Mouse (Mus musculus): ENCODE measurements around the gene Wdr91.
A peak's percentile ranks its signal among the peaks of the same experiment; 100 is the strongest.

The Wdr91 gene

DNA sequence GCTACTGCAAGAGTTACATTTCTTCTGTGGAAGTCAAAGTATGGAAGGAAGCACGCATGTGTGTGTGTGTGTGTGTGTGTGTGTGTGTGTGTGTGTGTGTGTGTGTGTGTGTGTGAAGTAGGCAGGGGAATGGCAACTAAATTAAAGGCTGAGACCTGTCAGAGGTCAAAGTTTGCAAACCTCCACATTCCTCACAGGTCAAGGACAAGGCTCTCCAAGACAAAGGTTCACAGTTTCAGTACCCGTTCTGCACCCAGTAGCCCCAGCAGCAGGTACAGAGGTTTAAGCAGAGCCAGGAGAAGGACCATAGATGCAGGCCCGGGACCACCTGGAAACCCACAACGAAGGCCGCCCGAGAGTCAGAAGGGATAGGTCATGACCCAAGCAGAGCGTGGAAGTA, 8.5 kb upstream of the Wdr91 start:
- peak; percentile 77 for DNase-seq (ENCODE audit: low spot score)

DNA sequence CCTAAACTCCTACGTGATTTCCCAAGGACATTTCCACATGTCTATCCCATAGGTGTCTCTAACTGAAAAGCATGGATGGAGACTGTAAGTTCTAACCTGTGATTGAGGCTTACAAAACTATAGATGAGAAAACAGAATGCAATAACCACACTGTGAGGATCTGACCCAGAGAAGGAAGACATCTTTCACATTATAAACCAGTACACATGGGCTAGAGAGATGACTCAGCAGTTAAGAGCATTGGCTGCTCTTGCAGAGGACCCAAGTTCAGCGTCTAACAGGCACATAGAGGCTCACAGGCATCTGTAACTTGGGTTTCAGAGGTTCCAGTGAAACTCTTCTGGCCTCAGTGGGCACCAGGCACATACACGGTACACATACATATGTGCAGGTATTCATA, 3.8 kb upstream of the Wdr91 start:
- DNase-seq (ENCODE audit: low spot score): no peak

DNA sequence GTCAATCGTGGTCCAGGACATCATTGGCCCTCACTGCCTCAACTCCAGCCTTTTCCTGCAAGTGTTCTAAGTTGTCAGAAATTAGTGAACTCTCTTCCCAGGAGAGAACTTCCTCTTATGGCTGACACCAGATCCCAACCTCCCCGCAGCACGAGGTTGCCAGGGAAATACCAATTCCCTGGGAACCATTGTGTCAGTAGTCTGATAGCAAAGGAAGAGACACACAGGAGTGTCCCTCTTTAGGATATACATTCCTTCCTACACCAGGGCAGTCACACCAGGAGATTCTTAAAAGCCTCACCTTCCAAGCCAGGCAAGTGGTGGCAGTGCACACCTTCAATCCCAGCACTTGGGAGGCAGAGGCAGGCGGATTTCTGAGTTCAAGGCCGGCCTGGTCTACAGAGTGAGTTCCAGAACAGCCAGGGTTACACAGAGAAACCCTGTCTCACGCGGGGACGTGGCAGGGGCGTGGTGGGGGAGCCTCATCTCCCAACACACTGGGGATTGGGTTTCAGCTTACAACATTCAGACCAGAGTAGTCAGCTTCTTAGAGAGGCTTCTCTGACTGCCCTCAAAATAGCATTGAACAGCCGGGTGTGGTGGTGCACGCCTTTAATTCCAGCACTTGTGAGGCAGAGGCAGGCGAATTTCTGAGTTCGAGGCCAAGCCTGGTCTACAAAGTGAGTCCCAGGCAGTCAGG, 2.8 kb upstream of the Wdr91 start:
- no peak for DNase-seq (ENCODE audit: low spot score)

DNA sequence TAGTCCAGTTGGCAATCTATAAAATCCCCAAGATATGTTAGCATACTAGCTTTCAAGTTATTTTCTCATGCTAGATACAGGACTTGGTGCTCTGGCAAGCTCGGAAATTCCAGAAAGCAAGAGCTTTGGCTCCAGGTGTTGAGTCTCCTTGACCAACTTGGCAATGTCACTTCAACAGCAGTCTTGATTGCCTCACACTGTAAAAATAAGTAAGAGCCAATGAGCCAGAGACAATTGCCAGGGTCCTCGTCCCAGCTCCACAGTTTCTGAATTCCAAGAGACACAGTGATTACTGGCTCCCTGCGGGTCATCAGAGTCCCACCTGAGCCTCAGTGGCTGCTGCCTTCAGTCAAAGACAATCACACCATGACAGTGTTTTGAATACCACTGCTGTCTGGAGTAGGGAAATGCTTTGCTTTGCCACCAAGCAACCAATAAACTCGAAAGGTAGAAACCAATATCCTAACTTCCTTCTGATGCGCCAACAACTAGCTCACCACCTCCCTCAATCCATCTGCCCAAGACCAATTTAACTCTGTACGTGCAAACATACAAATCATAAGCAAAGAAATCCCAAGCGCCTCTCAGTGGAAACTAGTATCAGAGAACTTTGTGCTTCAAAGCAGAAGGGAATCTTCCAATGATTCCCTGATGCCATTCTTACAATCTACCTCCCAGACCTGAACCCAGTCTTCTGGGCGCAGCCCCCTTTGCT, 888 bp downstream of the Wdr91 start:
- DNase-seq (ENCODE audit: low spot score): no peak

DNA sequence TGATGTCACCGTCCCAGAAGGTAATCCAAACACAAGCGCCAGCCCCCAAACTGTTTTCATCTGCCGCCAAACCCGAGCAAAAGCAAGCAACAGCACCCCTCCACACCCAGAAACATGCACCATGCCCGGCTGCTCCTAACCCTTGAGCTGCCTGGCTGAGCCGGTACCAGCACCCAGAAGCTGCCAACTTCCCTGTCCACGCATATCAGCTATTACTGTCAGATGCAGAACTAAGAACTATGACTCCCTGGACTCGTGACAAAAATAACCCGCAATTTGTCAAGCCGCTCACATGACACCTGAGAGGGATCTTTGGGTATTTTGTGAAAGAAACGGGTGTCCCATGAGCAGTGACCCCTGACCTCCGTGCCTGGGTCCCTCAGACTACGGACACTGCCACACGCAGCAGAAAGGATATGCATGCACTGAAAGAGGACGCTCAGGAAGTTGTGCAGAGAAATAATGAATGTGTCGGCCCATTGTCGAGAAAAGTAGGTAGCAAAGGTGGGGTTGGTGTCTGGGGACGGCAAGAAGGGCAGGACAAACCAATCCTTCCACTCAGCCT, 2.9 kb downstream of the Wdr91 start:
- no peak for DNase-seq (ENCODE audit: low spot score)

DNA sequence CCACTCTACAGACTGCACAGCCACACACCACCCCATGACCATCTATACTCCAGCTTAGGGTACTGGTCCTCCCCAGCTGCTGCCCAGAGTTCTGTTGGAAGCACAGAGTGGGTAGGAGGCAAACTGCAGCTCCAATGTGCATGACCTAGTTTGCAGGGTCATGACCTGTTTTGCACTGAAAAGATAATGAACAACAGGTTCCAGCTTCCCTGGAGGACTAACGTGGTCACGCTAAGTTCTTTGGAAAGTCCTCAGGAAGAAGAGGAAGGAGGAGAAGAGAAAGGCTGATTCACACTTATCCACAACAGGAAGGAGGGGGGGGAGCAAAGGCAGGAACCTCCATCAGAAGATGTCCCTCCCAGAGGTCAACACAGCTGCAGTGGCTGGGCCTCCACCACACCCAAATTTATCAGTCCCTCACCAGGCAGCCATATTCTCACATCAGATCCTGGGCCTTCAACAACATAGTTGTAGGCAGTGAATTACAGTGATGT, 3.5 kb downstream of the Wdr91 start:
- no peak for DNase-seq (ENCODE audit: low spot score)

DNA sequence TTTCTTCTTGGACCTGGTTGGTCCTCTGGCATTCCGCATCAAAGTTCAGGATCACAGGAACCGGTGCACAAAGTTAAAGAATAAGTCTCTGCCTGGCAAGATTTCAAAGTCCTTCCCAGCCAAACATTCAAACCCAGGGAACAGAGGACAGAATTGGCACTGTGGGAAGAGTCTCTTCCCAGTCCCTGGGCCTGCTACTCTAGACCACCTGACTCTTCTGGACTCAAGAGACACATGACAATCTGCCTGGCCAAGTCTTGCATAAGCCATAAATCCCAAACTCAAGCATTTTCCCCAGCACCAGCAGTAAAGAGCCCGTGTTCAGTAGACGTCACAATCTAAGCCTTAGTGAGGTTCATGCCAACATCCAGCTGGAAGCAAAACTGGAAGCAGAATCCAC, 4.0 kb downstream of the Wdr91 start:
- no peak for DNase-seq (ENCODE audit: low spot score)

DNA sequence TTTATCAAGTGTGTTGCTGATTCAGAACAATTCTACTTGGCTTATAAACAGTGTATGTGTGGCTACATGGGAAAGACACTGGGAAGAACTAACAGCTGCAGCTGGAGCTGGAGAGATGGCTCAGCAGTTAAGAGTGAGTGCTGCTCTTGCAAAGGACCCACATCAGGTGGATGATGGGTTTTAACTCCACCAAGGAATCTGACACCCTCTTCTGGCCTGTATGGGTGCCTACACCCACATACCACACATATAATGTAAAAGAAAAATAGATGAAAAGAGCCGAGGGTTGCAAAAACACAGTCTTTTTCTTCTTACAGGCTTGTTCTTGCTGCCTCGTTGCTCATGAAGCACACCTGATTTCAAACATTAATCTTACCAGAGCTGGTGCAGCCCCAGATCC, 4.6 kb downstream of the Wdr91 start:
- no peak for DNase-seq (ENCODE audit: low spot score)

DNA sequence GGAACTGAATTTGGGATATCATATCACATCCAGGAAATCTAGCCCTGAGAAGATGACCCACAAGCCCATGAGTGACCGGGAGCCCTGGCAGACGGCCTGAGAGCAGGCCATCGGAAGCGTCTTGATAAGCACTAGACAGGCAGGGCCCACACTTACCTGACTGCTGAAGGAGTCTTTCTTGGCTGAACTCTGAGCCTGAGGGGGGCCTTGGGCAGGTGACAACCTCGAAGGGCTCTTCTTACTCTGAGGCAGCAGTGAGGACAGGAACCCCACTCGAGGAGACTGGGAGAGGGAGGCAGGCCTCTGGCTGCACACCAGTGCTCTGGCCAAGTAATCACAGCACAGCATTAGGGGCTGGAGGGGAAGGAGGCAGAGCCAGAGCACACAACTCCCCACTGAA, 6.3 kb downstream of the Wdr91 start:
- DNase-seq (ENCODE audit: low spot score): no peak

DNA sequence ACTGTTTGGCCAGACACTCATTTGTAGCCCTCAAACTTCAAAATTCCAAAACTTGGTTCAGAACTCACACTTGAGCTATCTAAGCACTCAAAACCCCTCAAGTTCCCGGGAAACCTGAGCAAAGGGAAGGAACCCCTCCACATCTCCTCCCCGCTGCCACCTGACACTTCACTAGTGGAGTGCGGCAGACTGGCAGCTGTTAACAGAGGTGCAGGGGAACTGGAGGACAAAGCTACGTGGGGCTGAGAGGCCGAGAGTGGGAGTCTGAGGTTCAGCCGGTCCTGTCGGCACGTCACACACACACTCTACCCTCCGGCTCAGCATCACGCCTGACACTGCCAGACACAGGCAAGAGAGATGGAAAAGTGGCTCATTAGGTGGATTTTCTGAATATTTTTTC, 6.8 kb downstream of the Wdr91 start:
- DNase-seq (ENCODE audit: low spot score): no peak

DNA sequence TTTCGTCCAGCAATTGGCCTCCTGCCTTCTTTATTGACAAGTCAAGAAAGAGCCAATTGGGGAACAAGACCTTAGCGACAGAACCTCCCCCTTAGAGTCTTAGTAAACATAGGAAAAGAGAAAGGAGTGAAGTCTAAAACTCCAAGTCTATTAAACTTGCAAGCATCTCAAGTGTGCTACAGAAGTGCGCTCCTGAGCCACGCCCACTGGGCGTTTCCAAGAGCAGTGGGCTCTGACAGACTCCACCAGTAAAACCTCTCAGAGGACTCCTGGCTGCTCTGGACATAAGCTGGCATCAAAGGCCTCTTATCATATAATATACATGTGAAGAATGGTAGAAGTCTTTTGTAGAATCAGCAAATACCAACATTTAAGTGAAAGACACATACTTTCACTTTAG, 7.2 kb downstream of the Wdr91 start:
- no peak for DNase-seq (ENCODE audit: low spot score)

DNA sequence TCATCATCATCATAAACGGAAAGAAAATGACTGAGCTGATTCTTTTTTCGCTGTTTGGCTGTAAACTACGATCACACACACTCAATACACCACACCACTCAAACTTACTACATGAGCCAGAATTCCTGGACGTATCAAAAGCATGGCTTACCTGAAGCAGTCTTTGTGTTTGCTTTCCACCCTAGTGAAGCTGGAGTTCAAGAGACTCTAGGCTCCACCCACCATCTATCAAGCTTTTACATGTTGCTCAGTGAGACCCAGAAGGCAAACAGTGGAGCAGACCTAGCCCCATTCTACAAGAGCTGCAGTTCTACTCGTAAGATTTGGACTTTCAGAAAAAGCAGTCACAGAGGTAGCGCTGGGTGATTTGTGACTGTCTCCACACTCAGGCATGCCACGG, 8.1 kb downstream of the Wdr91 start:
- no peak for DNase-seq (ENCODE audit: low spot score)

DNA sequence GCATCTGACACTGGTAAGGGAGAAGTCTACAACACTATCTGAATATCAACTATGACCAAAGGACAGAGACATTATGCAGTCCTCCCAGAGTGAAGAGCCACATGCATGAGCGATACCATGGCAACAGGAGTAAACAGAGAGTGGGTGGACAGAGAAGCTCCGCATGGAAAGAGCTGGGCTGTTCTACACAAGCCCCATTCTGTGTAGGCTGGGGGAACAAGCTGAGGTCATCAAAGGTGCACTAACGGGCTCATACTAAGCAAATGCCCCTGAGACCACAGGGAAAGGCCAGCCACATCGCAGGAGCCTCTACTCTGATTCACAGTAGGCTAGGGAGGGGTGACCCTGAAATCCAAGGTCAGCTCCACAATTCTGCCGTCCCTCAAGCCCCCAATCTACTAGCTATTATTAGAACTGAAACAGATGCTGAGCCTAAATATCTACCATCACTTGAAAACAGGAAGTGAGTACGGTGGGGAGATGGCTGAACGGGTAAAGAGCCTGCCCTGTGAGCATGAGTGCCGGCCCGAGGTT, 8.7 kb downstream of the Wdr91 start:
- no peak for DNase-seq (ENCODE audit: low spot score)

DNA sequence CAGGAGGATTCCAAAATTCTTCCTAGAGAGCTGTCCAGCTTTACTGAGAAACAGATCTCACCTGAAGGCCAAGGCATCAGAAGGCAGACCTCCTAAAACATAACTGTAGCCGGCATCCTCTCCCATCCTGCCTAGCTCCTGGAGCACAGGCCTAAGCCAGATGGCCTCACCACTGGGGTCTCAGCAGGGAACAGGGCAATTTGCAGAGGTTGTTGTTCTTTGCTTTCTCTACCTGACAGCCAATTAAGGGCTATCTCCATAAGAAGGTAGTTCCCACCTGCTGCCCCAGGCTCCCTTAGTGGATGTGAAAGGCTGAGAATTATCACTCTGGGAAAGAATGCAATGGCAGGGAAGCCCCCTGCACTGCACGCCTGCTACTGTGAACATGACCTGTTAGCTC, 9.7 kb downstream of the Wdr91 start:
- no peak for DNase-seq (ENCODE audit: low spot score)

DNA sequence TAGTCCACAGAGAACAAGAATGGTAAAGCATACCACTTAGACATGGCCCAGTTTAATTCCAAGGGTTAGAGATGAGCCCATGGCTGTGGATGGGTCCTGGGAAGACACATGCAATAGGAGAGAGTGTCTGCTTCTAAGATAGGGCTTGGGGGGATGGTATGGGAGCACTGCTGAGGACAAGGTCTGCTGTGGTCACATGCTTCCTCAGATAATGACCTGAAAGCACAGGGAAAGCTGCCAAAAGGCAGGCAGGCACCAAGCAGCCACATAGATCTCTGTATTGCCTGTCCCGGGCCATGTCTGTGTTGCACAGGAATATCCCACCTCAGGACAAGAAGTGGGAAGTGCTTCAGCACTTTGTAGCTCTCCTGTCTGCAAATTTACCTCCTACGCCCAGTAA, 11.5 kb downstream of the Wdr91 start:
- no peak for DNase-seq (ENCODE audit: low spot score)

DNA sequence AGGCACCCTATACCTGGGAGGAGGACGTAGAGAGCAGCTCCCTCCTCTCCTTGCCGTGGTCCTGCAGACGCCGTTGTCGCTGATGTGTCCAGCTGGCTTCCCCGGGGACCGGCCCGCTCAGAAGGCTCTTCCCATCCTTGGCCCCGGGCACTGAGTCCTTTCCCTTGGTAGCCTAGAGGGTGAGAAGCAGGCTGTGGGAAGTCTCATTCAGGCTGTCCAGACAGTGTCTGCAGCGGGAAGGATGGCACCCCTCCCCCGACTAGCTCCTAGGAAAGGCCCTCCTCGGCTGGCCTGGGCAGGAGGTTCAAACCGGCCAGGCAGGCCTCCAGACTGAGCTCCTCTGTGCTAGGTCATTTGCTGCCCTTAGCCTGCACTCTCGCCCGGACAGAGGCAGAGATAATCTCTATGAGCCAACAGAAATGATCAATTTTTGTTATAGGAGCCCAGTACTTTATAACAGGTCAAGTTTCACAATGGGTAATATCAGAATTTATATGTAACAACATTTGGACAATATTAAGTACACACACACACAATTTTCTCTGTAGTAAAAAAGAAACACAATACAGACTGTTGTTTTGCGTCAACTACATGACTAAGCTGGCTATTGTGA, 14.4 kb downstream of the Wdr91 start:
- no peak for DNase-seq (ENCODE audit: low spot score)

DNA sequence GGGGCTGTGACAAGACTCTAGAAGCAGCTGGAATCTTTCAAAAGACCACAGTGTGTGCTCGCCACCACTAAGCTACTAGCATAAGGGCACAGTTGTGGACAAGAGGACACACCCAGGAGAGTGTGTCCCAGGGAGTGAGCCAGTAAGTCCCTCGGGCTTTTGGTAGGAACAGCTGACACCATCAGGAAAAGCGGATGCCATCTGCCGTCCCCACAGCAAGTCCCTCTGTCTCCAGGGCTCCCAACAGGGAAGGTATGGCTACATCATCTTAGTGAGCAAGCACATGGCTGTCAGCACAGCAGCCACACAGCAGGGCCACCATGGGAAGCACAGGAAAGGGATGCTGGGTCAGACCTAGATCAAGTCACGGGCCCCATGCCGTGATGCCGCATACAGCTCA, 15.1 kb downstream of the Wdr91 start:
- no peak for DNase-seq (ENCODE audit: low spot score)

DNA sequence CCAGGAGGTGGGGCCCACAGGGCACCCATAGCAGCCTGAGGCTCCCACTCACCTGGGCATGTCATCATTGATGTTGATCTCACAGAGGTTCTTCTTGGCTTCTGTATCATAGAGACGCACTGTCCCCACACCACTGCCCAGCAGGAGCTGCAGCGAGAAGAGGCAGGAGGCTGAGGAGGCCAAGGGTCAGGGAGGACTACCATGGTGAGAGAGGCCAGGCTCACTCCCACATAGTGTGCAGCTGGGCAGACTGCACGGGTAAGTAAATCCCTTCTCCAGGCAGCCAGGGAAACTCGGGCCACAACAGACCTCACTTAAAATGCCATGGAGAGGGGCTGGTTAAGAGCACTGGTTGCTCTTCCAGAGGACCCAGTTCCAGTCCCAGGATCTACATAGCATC, 21.5 kb downstream of the Wdr91 start:
- DNase-seq (ENCODE audit: low spot score): no peak

DNA sequence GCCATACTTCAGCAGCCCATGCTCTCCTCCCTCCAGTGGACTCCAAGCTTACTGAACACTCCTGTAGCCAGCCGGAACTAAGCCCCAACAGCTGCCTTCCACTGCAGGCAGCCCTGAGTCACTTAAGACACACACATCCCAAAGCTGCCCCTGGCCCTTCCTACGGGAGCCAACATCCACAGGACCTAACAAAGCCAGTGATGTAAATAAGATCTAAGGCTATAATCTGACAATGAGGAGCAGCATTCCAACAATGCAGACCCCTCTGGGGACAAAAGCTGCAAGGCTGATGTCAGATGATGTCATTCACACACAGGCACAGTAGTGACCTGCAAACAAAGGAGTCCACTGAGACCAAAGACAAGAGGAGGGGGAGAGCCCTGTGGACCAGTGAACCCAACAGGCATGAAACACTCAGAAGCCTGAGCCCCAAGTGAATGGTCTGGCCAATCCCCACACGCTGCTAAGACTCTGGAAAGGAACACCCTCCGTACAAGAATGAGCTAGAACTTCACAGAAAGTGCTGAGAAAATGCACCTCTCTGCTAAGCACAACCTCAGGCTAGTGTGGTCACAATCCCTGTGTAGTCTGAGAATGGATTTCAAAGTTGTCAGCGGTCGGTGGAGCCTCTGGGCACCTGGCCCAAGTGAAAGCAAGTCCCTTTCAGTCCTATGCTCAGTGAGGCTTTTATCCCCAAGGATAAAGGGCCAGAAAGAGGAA, 23.4 kb downstream of the Wdr91 start:
- DNase-seq (ENCODE audit: low spot score): no peak

DNA sequence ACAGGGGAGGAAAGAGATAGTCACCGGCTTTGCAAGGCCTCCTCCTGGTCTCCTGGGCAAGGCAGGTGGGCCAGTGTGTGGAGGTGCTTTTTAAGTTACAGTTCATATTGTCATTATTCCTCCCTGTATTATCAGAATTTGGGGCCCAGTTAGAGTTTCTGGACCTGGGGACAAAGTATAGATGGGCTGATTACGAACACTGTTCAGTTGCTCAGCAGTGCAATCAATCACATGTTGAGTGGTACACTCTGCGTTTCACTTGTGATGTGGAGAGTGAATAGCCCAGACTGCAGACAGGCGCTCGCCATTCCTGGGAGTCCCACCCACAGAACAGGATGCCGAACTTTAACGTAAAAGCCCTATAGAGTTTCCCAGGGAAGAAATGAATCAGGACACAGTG, 26.0 kb downstream of the Wdr91 start:
- DNase-seq (ENCODE audit: low spot score): no peak

DNA sequence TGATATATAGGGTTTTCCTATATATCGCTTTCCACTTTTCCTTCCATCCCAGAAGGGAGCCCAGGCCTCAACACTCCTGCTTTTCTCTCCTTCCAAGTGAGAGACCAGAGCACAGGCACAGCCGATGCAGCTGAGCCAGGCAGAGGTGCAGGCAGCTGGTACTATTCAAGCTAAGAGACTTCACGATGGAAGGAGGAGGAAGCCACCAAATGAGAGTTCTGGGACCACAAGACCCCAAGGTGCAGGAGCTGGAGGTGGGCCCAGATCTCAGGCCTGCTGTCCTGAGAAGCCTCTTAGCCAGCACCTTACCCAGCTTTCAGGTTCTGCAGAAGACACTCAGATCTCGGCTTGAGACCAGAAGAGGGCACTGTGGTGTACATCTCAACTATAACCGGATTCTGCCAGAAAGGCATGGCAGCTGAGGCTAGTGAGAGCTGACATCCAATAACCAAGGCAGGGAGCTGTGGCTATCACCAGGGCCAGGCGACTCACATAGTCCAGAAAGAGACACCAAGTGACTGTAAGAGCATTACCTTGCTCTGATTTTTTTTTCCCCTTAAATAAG, 30.7 kb downstream of the Wdr91 start:
- no peak for DNase-seq (ENCODE audit: low spot score)
